14 mouse cellular contexts compared by ENCODE assay signal in genomic region chr11:118488907-118489270, GRCm38 (mm10). TPM values are rescaled to one million over a fixed set of nuclear protein-coding genes. Genes with fewer than 3 reads are reported as not detected.
DNase-seq lines count a peak whose midpoint lies in the region; ATAC-seq lines count a peak whose summit lies in the region.
"Had no signal": no experiment of that assay in that cellular context is flagged by ENCODE, and none has a peak within 500 bp of the region (broad histone marks: within the 10 kb centered on the region; RNA-seq: fewer than 3 reads in every experiment).

No protein-coding gene starts in this region.

- H3K4me1 ChIP-seq in embryonic facial prominence, embryonic 14.5 days (ENCODE audit: control insufficient read depth, insufficient read depth, low read length): 0 out of 2 replicates have a peak, but pooled peaks cover 3% of the 10 kb centered on the region
- peaks cover 45% of the 10 kb centered on the region for H3K4me1 ChIP-seq in embryonic facial prominence, embryonic 10.5 days
- peaks cover 26% of the 10 kb centered on the region for H3K4me1 ChIP-seq in kidney, embryonic 15.5 days
- peaks cover 21% of the 10 kb centered on the region for H3K4me1 ChIP-seq in hindbrain, embryonic 16.5 days (ENCODE audit: control insufficient read depth, insufficient read depth, low read depth, low read length)
- peaks cover 57% of the 10 kb centered on the region for H3K4me1 ChIP-seq in neural tube, embryonic 13.5 days (replicated peaks)

- no peaks in the 10 kb centered on the region for H3K9me3 ChIP-seq in embryonic facial prominence, embryonic 14.5 days (ENCODE audit: control insufficient read depth, low read length)
- no peaks in the 10 kb centered on the region for H3K9me3 ChIP-seq in embryonic facial prominence, embryonic 10.5 days
- no peaks in the 10 kb centered on the region for H3K9me3 ChIP-seq in kidney, embryonic 15.5 days (replicated peaks)
- no peaks in the 10 kb centered on the region for H3K9me3 ChIP-seq in hindbrain, embryonic 16.5 days (ENCODE audit: control insufficient read depth, low read length)
- no peaks in the 10 kb centered on the region for H3K9me3 ChIP-seq in neural tube, embryonic 13.5 days
- H3K9me3 ChIP-seq: heart, embryonic 10.5 days had no signal

- ATAC-seq in embryonic facial prominence, embryonic 14.5 days (ENCODE audit: low read depth): no peak
- ATAC-seq in kidney, embryonic 15.5 days (replicated peaks; ENCODE audit: low FRiP score): no peak
- ATAC-seq in hindbrain, embryonic 16.5 days: peak; percentile 13
- ATAC-seq in neural tube, embryonic 13.5 days (ENCODE audit: low read depth): peak; percentile 60

- 65% methylated on average over 12 of the region's 12 CpGs for WGBS in embryonic facial prominence, embryonic 14.5 days
- 83% methylated on average over 12 of the region's 12 CpGs for WGBS in embryonic facial prominence, embryonic 10.5 days
- 37% methylated on average over 12 of the region's 12 CpGs for WGBS in kidney, embryonic 15.5 days
- WGBS in hindbrain, embryonic 16.5 days: 44% methylated on average over 12 of the region's 12 CpGs
- WGBS in neural tube, embryonic 13.5 days: 35% methylated on average over 12 of the region's 12 CpGs

- DNase-seq in embryonic facial prominence, embryonic 14.5 days (ENCODE audit: low spot score): no peak
- no peak for DNase-seq in embryonic facial prominence, embryonic 10.5 days (ENCODE audit: low spot score)
- no peak for DNase-seq in kidney, adult 18-20 months
- no peak for DNase-seq in yolk sac, embryonic 10.5 days (ENCODE audit: low spot score)
- DNase-seq in thymus, postnatal 4 days: no peak
- DNase-seq: gastrocnemius, postnatal 36 days; left cerebral cortex, postnatal 4 days; spleen, adult 18-20 months; thymus, adult 2 months had no signal

- no peaks in the 10 kb centered on the region for H3K27me3 ChIP-seq in embryonic facial prominence, embryonic 14.5 days (replicated peaks; ENCODE audit: control insufficient read depth, insufficient read depth, low read length)
- H3K27me3 ChIP-seq in embryonic facial prominence, embryonic 10.5 days (replicated peaks; ENCODE audit: low read depth, poor library complexity, severe bottlenecking): peaks cover 28% of the 10 kb centered on the region
- peaks cover 20% of the 10 kb centered on the region for H3K27me3 ChIP-seq in kidney, embryonic 15.5 days
- no peaks in the 10 kb centered on the region for H3K27me3 ChIP-seq in hindbrain, embryonic 16.5 days (replicated peaks; ENCODE audit: control insufficient read depth, insufficient read depth, low read length)
- H3K27me3 ChIP-seq in neural tube, embryonic 13.5 days: no peaks in the 10 kb centered on the region

- H3K27ac ChIP-seq in embryonic facial prominence, embryonic 14.5 days (replicated peaks; ENCODE audit: low read depth, low read length): no peak overlapping the region
- H3K27ac ChIP-seq in embryonic facial prominence, embryonic 10.5 days (replicated peaks): no peak overlapping the region
- H3K27ac ChIP-seq in kidney, embryonic 15.5 days: no peak overlapping the region
- H3K27ac ChIP-seq in hindbrain, embryonic 16.5 days (ENCODE audit: low read depth, low read length): peak overlapping the region; percentile 60
- H3K27ac ChIP-seq in neural tube, embryonic 13.5 days (replicated peaks): peak overlapping the region; percentile 90
- H3K27ac ChIP-seq: heart, embryonic 10.5 days; liver, embryonic 14.5 days had no signal

- no peaks in the 10 kb centered on the region for H3K36me3 ChIP-seq in embryonic facial prominence, embryonic 14.5 days (ENCODE audit: control insufficient read depth, insufficient read depth, low read length)
- peaks cover 37% of the 10 kb centered on the region for H3K36me3 ChIP-seq in embryonic facial prominence, embryonic 10.5 days (replicated peaks)
- H3K36me3 ChIP-seq in kidney, embryonic 15.5 days: peaks cover 11% of the 10 kb centered on the region
- H3K36me3 ChIP-seq in hindbrain, embryonic 16.5 days (ENCODE audit: control insufficient read depth, insufficient read depth, low read length): no peaks in the 10 kb centered on the region; the same call in 1 of the 2 replicates
- H3K36me3 ChIP-seq in neural tube, embryonic 13.5 days: peaks cover 23% of the 10 kb centered on the region

- 0 out of 2 replicates have a peak overlapping the region, but pooled peaks have one; percentile 6 for H3K9ac ChIP-seq in embryonic facial prominence, embryonic 14.5 days (ENCODE audit: low read depth, low read length)
- no peak overlapping the region for H3K9ac ChIP-seq in kidney, embryonic 15.5 days
- peak overlapping the region; percentile 17; the same call in 1 of the 2 replicates for H3K9ac ChIP-seq in hindbrain, embryonic 16.5 days (ENCODE audit: low read depth, low read length)
- peak overlapping the region; percentile 47; the same call in 1 of the 2 replicates for H3K9ac ChIP-seq in neural tube, embryonic 13.5 days
- H3K9ac ChIP-seq: liver, embryonic 14.5 days had no signal

- H3K4me2 ChIP-seq in embryonic facial prominence, embryonic 14.5 days (ENCODE audit: low read depth, low read length): no peak overlapping the region
- peak overlapping the region; percentile 2; the same call in 1 of the 2 replicates for H3K4me2 ChIP-seq in kidney, embryonic 15.5 days
- H3K4me2 ChIP-seq in hindbrain, embryonic 16.5 days (ENCODE audit: low read length): no peak overlapping the region
- H3K4me2 ChIP-seq in neural tube, embryonic 13.5 days: peak overlapping the region; percentile 11; the same call in 1 of the 2 replicates

- H3K4me3 ChIP-seq in embryonic facial prominence, embryonic 14.5 days (ENCODE audit: low read depth, low read length): no peak overlapping the region
- H3K4me3 ChIP-seq in embryonic facial prominence, embryonic 10.5 days: no peak overlapping the region
- no peak overlapping the region for H3K4me3 ChIP-seq in kidney, embryonic 15.5 days (replicated peaks)
- no peak overlapping the region for H3K4me3 ChIP-seq in hindbrain, embryonic 16.5 days (ENCODE audit: low read length)
- H3K4me3 ChIP-seq in neural tube, embryonic 13.5 days: no peak overlapping the region
- H3K4me3 ChIP-seq: heart, embryonic 10.5 days had no signal

RNA-seq across cellular contexts. Expression of gene Engase, which starts 12.3 kb away (rescaled TPM):
- 6.0 and 7.6 TPM in 2 replicates for polyA plus RNA-seq in embryonic facial prominence, embryonic 14.5 days (2014; fragmentation: Nextera tagmentation; extraction: Ambion mirVana)
- 7.9 and 8.5 TPM in 2 replicates for polyA plus RNA-seq in embryonic facial prominence, embryonic 10.5 days (2016; fragmentation: Nextera tagmentation; extraction: Ambion mirVana)
- 5.4 and 8.7 TPM in 2 replicates for polyA plus RNA-seq in kidney, embryonic 15.5 days (2015; fragmentation: Nextera tagmentation; extraction: Ambion mirVana)
- 6.5 and 8.7 TPM in 2 replicates for polyA plus RNA-seq in hindbrain, embryonic 16.5 days (2015; fragmentation: Nextera tagmentation; extraction: Ambion mirVana)
- polyA plus RNA-seq in neural tube, embryonic 13.5 days (2015; fragmentation: Nextera tagmentation; extraction: Ambion mirVana): 8.1 and 10.0 TPM in 2 replicates

Comparison
In these comparisons a context has a peak if more than half of its experiments do, and no peak if none do; other contexts are left out.
1. ATAC-seq: peak in hindbrain, embryonic 16.5 days (single experiment) and neural tube, embryonic 13.5 days (single experiment); none in embryonic facial prominence, embryonic 14.5 days (single experiment) and kidney, embryonic 15.5 days (single experiment).
2. H3K27ac ChIP-seq: peak in hindbrain, embryonic 16.5 days (single experiment) and neural tube, embryonic 13.5 days (single experiment); none in embryonic facial prominence, embryonic 14.5 days (single experiment), embryonic facial prominence, embryonic 10.5 days (single experiment) and kidney, embryonic 15.5 days (single experiment).
3. H3K4me2 ChIP-seq: peak in kidney, embryonic 15.5 days (single experiment) and neural tube, embryonic 13.5 days (single experiment); none in embryonic facial prominence, embryonic 14.5 days (single experiment) and hindbrain, embryonic 16.5 days (single experiment).